Mouse (Mus musculus) intestine, embryonic 16.5 days (tissue): ENCODE results near the gene A630023A22Rik. TPM values are rescaled to one million over a fixed set of nuclear protein-coding genes. Genes with fewer than 3 reads are reported as not detected.

Source experiments
- ATAC-seq: fragments of 200-750 bp; cut with Nextera tagmentation; 2 replicates; pipeline ENCODE4 v1.8.0; 2017; ENCODE audit warnings: moderate TSS enrichment, moderate library complexity
- H3K27ac ChIP-seq: fragments of 300-500 bp; sonication (generic); 2 replicates; pipeline ENCODE4 v1.5.1; 2014; ENCODE audit warnings: mild to moderate bottlenecking, low read length
- H3K27me3 ChIP-seq: fragments of 300-500 bp; sonication (generic); replicated peaks from 2 replicates; pipeline ENCODE4 v1.6.1; 2014; ENCODE audit warnings: low read length, control low read depth, mixed read lengths; ENCODE audit not compliant: control insufficient read depth, insufficient read depth
- H3K36me3 ChIP-seq: fragments of 300-500 bp; sonication (generic); 2 replicates; pipeline ENCODE4 v1.6.1; 2014; ENCODE audit warnings: low read length, control low read depth; ENCODE audit not compliant: control insufficient read depth, insufficient read depth
- H3K4me1 ChIP-seq: fragments of 300-500 bp; sonication (generic); 2 replicates; pipeline ENCODE4 v1.6.1; 2014; ENCODE audit warnings: low read length, control low read depth, mixed read lengths; ENCODE audit not compliant: control insufficient read depth, insufficient read depth
- H3K4me2 ChIP-seq: fragments of 300-500 bp; sonication (generic); 2 replicates; pipeline ENCODE4 v1.6.1; 2014; ENCODE audit warnings: low read depth, low read length, control low read depth
- H3K4me3 ChIP-seq: fragments of 300-500 bp; sonication (generic); 2 replicates; pipeline ENCODE4 v1.5.1; 2014; ENCODE audit warnings: mild to moderate bottlenecking, low read length
- H3K9ac ChIP-seq: fragments of 300-500 bp; sonication (generic); 2 replicates; pipeline ENCODE4 v1.6.1; 2014; ENCODE audit warnings: low read depth, low read length
- H3K9me3 ChIP-seq: fragments of 300-500 bp; sonication (generic); 2 replicates; pipeline ENCODE4 v1.6.1; 2016; ENCODE audit warnings: low read length, control low read depth; ENCODE audit not compliant: control insufficient read depth
- WGBS: fragments of 180-500 bp; shearing (Covaris S2); extraction: QIAGEN DNeasy Blood & Tissue Kit; methylation state at CpG from one replicate; pipeline ENCODE4 v1.1.7; 2014; 5-methylcytosine and 5-hydroxymethylcytosine counted together
- polyA plus RNA-seq: library from polyadenylated mRNA; unstranded; fragments of >200 nt; fragmentation: Nextera tagmentation; extraction: Ambion mirVana; gene quantifications from 2 replicates; pipeline ENCODE4 v1.2.1, GENCODE M21; 2015

A630023A22Rik gene
- polyA plus RNA-seq, 1 experiment from 2014 or later = 0.98 TPM

DNA sequence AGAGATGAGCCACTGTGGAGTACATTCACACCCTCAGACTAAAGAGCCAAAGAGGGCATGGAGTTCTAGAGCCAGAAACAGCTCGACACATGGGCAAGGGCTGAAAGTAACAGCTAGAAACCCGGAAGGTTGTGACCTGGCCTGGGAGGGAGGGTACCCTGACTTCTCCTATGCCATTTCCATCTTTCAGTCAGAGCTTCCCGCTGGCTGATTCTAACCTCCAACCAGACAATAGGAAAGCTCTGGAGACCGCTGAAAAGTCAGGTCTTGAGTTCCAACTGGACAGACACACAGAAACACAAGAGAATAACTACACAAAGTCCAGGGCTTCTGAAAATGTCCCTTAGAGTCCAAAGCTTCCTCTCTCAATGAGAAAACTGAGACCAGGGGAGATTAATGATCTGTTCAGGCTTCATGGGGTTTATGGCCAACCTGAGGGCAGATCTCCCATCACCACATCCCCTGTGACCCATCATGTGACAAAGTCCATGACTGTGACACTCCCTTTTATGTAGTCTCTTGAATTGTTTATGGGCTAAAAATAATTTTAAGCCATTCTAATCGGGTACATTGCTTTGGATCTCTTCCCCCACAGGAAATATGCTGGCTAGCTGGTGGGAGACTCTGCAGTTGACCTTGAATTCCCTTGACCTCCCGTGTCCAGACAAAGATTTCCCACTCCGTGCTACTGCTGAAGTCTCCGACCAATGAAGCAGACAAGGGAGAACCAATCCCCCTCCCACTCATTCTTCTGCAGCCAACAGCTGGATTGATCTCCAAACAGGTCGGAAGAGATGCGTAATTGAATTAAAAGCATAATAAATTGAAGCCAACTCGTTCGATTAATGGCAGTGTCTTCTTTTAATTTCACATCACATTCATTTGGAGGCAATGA, 17.7 kb upstream of the A630023A22Rik start:
- Histone ChIP-seq H3K4me3 (no peak overlapping the region), H3K9ac (no peak overlapping the region), H3K9me3 (no peaks in the 10 kb centered on the region), H3K27ac (no peak overlapping the region), H3K4me2 (no peak overlapping the region), H3K27me3 (no peaks in the 10 kb centered on the region), H3K4me1 (no peaks in the 10 kb centered on the region), H3K36me3 (no peaks in the 10 kb centered on the region)
- ATAC-seq = no peak
- WGBS = 76% methylated on average over 12 of the region's 12 CpGs

DNA sequence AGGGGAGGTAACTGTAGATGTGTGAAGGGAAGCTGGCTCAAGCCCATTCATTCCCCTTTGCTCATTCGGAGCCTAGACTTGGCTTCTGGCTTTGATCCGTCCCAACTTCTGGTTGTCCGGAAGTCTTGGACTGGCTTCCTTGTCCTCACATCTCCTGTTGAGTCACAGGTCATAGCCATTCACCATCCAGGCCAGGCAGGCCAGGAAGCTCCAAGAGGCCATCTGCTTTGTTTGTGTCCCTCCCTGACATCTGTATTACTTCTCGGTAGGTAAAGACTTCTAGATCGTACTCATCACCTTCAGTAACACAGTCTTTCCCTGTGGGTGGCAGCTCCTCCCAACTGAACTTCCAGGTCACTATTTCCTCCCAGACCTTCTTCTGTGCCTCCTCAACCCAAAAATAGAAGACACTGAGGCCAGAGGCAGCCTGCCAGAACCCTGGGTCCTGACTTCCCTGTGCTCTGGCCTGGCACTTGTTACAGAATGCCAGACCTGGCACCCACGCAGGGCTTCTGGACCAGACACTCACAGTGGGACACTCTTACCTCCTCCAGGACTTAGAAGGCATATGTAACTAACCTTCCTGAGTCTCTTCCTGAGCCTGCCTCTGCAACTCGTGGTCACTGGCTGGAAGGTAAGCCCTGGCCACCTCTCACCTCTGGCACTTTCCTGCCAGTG, 16.6 kb upstream of the A630023A22Rik start:
- Histone ChIP-seq H3K27ac (no peak overlapping the region), H3K9me3 (no peaks in the 10 kb centered on the region), H3K4me2 (no peak overlapping the region), H3K9ac (no peak overlapping the region), H3K27me3 (no peaks in the 10 kb centered on the region), H3K36me3 (no peaks in the 10 kb centered on the region), H3K4me3 (no peak overlapping the region), H3K4me1 (no peaks in the 10 kb centered on the region)
- ATAC-seq = no peak
- WGBS = 73% methylated on average over 7 of the region's 7 CpGs

DNA sequence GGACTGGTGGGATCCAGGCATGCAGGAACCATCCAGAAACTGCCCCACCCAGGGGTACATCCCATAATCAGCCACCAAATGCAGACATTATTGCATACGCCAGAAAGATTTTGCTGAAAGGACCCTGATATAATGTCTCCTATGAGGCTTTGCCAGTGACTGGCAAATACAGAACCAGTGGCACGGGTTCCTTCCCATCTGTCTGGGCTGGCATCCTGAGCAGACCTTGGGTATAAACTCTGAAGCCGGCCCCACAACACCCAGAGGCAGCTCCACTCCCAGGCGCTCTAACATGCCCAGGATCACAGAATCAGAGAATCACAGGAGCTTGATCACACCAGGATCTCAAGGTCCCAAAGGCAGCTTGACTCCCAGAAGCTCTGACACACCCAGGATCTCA, 11.8 kb upstream of the A630023A22Rik start:
- ATAC-seq = no peak
- Histone ChIP-seq H3K4me3 (no peak overlapping the region), H3K27me3 (no peaks in the 10 kb centered on the region), H3K4me1 (no peaks in the 10 kb centered on the region), H3K4me2 (no peak overlapping the region), H3K9ac (no peak overlapping the region), H3K27ac (no peak overlapping the region), H3K36me3 (no peaks in the 10 kb centered on the region), H3K9me3 (no peaks in the 10 kb centered on the region)
- WGBS = 86% methylated on average over 4 of the region's 4 CpGs

DNA sequence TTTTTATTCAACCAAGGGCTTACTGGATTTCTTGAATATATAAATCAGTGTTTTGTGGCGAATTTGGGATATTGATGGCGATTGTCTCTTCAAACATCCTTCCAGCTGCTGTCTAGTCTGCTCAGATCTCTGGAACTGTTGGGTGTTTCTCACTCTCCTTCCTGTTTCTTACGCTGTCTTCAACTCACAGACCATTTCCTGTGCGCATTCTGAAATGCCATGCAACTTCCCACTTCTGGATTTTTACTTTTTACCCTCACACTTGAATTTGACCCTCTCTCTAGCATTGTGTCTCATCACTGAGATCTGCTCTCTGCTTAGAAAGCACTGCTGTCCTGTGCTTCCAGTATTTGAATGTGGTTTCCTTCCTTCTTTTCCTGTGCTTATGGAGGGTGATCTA, 5.0 kb upstream of the A630023A22Rik start:
- H3K9ac ChIP-seq = no peak overlapping the region
- no peaks in the 10 kb centered on the region for H3K36me3 ChIP-seq
- ATAC-seq = no peak
- peaks cover under 1% of the 10 kb centered on the region; the same call in 1 of the 2 replicates for H3K4me1 ChIP-seq
- 74% methylated on average over 4 of the region's 4 CpGs for WGBS
- no peaks in the 10 kb centered on the region for H3K27me3 ChIP-seq
- H3K4me2 ChIP-seq = no peak overlapping the region
- H3K9me3 ChIP-seq = no peaks in the 10 kb centered on the region
- no peak overlapping the region for H3K4me3 ChIP-seq
- no peak overlapping the region for H3K27ac ChIP-seq

DNA sequence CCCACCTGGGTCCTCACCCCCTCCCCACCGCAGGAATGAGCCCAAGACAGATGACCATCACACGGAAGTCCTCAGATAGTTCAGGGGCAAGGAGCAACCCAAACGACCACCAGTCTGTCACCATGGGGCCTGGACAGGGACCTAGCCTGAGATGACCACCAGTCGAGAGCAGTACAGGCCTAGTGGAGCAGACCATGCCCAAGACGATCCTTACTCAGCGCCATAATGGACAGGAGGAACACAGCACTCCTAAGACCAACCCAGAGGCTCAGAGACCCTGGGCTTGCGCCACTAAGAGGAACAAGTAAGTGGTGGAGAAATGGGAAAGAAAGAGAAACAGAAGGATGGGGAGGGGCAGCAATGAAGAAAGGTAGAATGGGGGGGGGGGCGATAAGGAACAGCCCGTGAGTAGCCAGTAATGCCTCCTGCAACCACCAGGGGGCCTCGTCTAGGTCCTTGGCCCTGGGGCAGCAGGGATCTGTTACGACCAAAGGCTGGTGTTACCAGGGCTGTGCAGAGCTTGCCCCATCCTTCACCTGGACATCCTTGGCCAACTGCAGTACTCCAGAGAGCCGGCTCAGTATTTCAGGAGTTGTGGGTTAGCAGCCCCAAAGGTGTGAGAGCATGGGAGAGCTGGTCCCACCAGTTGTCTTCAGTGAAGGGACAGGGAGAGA, 4.0 kb upstream of the A630023A22Rik start:
- peaks cover 3% of the 10 kb centered on the region; the same call in 1 of the 2 replicates for H3K4me1 ChIP-seq
- WGBS = 59% methylated on average over 11 of the region's 12 CpGs
- ATAC-seq = peak; percentile 31; the same call in 1 of the 2 replicates
- no peak overlapping the region for H3K27ac ChIP-seq
- no peak overlapping the region for H3K4me2 ChIP-seq
- no peaks in the 10 kb centered on the region for H3K36me3 ChIP-seq
- H3K9me3 ChIP-seq = no peaks in the 10 kb centered on the region
- H3K27me3 ChIP-seq = no peaks in the 10 kb centered on the region
- no peak overlapping the region for H3K9ac ChIP-seq
- H3K4me3 ChIP-seq = no peak overlapping the region

DNA sequence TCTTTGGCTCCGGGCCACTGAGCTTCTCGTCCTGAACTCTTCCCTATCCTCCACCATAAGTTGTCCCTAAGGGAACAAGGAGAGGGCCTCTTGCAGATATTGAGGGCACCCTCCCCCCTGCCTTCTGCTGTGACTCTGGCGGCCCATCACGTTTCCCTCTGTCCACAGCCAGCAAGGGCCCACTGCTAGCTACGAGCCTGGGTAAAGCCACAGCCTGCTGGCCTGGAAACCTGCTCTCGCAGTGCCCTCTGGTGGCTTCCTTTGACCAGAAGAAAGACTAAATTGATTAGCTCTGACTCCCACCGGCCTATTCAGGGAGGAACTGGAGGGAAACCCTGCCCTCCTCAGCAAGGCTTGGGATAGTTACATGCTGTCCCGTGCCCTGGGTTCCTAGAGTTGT, 2.3 kb upstream of the A630023A22Rik start:
- Histone ChIP-seq H3K9ac (no peak overlapping the region), H3K27me3 (no peaks in the 10 kb centered on the region), H3K9me3 (no peaks in the 10 kb centered on the region), H3K36me3 (no peaks in the 10 kb centered on the region), H3K27ac (no peak overlapping the region), H3K4me3 (no peak overlapping the region), H3K4me1 (peaks cover 3% of the 10 kb centered on the region; the same call in 1 of the 2 replicates), H3K4me2 (no peak overlapping the region)
- 26% methylated on average over 8 of the region's 8 CpGs for WGBS
- ATAC-seq = peak; percentile 55

DNA sequence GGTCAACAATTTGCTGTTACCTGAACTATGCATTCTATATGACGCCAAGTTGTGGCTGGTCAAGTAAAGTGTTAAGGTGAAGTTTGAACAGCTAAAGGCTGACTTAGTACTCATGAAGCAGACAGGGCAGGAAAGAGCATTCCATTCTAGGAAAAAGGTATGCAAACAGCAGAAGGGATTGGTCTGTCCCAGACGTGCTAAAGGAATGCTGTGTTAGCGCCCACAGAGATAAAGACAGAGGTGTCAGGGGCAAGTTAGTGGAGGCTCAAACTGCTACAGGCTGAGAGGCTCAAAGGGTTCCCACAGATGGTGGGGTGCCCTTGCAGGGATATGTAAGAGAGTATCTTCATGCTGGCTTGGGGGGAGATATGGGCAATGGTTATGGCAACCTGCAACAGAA, 1.3 kb upstream of the A630023A22Rik start:
- Histone ChIP-seq H3K4me3 (no peak overlapping the region), H3K36me3 (no peaks in the 10 kb centered on the region), H3K9me3 (no peaks in the 10 kb centered on the region), H3K27me3 (no peaks in the 10 kb centered on the region), H3K4me2 (no peak overlapping the region), H3K4me1 (peaks cover 3% of the 10 kb centered on the region; the same call in 1 of the 2 replicates), H3K27ac (no peak overlapping the region), H3K9ac (no peak overlapping the region)
- no peak for ATAC-seq
- WGBS = 69% methylated on average over 3 of the region's 3 CpGs

DNA sequence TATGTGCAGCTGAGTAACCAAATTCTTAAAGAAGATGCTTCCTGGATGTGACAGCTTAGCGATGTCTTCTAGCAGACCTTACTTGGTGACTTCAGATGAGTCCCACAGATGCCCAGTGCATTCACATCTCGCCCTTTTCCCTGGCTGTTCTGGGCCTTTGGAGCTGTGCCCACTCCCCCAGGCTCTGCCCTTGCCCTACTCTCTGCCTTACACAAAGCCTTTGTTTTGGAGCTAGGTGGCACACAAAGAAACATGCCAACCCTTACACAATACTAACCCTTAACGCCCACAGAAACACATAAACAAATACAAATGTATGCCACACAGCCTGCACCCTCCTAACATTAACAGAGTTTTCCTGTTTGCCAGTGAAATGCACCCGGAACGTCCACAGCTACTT, 6.4 kb downstream of the A630023A22Rik start:
- no peak overlapping the region for H3K4me3 ChIP-seq
- no peak overlapping the region for H3K27ac ChIP-seq
- no peaks in the 10 kb centered on the region for H3K36me3 ChIP-seq
- WGBS = 73% methylated on average over 5 of the region's 5 CpGs
- no peaks in the 10 kb centered on the region for H3K9me3 ChIP-seq
- no peak overlapping the region for H3K4me2 ChIP-seq
- H3K9ac ChIP-seq = no peak overlapping the region
- ATAC-seq = no peak
- no peaks in the 10 kb centered on the region for H3K27me3 ChIP-seq
- H3K4me1 ChIP-seq = no peaks in the 10 kb centered on the region

DNA sequence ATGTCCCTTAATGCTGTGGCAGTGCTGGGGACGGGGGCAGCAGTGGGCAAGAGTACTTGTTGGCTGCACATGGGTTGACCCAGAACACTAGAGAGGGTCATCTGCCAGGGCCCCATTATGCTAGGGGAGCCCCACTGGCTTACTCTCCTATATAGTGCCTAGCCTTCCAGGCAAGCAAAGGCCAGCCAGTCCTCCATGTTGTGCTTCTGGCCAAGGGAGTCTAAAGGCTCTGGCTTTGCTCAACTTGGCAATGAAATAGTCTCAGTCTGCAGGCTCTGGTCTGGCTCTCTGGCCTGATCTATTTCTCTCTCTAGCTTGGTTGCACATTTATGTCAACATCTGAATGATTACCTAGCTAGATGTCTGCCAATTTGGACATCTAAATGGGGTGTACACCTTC, 9.7 kb downstream of the A630023A22Rik start:
- H3K36me3 ChIP-seq = no peaks in the 10 kb centered on the region
- H3K4me2 ChIP-seq = no peak overlapping the region
- H3K4me1 ChIP-seq = no peaks in the 10 kb centered on the region
- no peak overlapping the region for H3K4me3 ChIP-seq
- ATAC-seq = no peak
- H3K9ac ChIP-seq = no peak overlapping the region
- WGBS = 85% methylated on average over 1 of the region's 1 CpGs
- H3K27me3 ChIP-seq = no peaks in the 10 kb centered on the region
- no peak overlapping the region for H3K27ac ChIP-seq
- H3K9me3 ChIP-seq = no peaks in the 10 kb centered on the region
